Mouse (Mus musculus) cerebellum, adult 11-12 months (tissue): ENCODE measurements around the gene Jun.

Experiments
- DNase-seq: peaks from one replicate; pipeline ENCODE4 v3.0.0; 2022

Gene Jun

DNA sequence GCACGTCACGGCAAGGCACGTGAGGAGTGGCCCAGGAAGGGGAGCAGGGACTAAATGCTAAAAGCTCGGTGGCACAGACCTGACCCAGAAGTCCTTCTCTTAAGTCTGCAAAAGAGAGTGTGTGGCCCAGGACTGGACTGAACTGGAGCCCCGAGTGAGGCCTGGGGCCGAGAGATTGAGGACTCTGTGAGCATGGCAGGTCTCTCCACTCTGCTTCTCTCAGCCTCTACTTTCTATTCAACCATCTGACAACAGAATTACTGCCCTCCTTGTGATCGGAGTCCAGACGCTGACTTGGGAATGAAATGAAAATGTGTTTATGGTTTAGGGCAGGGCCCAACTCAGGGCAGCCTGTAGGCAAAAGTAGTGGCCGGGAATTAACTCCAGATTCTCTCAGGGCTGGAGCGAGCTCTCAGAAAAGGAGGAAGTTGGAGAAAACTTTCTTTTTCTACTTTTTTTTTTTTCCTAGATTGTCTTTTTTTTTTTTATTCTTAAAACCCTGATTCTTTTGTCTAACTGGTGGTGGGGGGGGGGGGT lies 21.3 kb upstream of the Jun start:
- DNase-seq = no peak

- DNase-seq = no peak
Measured at GRCm38 (mm10) chr4:95070407-95070806, 18.4 kb upstream of the Jun start.

DNA sequence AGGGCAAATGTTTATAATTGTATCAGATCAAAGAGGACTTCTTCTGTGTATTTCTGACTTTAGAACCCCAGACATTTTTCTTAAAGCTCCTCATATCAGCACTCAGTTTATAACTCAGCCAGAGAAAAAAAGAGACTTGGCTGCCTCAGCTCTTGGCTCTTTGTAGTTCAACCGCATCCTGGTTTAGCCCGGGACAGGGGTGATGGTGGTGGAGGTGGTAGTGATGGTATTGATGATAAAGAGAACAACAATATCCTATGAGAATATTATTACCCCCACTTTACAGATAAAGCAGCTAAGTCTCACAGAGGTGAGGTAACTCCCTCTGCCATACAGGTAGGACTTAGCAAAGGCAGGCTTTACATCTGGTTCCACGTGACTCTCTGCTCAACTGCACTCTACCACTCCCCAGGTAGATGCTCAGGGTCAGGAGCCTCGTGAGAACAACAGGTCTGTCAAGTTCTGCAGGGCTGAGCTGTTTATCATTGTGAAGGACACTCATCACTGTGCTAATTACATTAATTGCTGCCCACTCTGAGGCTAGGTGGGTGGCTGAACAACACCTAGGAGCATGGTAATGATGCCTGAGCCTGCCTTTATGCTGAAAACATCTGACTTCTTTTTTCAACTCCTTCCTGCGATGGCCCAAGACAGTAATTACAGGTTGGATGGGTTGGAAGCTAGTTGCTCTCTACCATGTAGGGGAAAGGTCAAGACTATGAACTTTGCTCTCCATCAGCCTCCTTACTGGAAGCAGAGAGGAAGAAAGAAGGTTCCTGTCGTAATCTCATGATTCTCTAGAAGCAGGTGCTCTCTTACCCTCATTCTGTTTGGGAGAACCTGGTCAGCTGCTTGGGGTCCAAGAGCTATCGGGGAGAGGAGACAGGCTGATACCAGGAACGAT lies 16.3 kb upstream of the Jun start:
- no peak for DNase-seq

DNA sequence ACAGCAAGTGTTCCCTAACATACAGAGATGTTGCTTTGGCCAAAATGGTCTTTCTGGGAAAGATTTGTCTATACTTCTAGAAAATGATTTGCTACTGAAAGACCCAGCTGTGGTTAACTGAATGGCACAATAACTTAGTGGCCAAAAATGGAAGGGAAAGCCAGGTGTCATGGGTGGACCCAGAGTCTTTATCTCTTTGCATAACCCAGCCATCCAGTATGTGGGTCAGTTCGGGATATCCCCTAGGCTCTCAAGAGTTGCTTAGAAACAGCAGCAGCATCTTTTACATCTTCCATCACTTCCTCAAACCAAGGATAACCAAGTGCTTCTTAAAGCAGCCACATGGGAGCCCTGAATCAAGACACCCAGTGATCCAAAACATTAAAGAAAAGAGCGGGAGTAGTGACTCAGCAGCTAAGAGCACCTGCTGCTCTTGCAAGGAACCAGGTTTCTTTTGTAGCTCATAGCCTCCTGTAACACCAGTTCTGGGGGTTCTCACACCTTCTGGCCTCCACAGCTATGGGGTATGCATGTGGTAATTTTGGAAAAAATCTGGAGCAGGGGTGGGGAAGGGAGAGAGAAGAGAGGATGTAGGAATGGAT lies 11.7 kb upstream of the Jun start:
- no peak for DNase-seq

GRCm38 (mm10) chr4:95062873-95063272 lies 10.9 kb upstream of the Jun start:
- no peak for DNase-seq

GRCm38 (mm10) chr4:95057264-95057663 lies 5.2 kb upstream of the Jun start:
- DNase-seq = no peak

DNA sequence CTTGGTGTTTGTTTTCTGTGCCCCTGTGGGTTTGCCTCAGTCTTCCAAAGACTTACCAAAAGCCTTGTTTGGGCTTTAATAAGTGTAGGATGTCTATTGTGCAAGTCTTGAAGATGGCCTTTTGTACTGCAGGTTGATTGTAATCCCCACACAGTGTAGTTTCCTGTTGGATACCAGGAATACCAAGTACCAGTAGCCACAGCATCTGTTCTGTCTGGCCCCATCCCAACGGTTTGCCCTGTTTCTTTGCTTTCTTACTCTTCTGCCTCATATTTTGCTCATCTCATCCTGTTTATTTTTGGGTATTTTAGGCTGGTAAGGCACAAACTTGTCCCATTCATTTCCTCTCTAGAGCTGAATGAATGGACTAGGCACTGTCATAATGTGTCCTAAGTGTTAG lies 3.3 kb upstream of the Jun start:
- DNase-seq = no peak

DNA sequence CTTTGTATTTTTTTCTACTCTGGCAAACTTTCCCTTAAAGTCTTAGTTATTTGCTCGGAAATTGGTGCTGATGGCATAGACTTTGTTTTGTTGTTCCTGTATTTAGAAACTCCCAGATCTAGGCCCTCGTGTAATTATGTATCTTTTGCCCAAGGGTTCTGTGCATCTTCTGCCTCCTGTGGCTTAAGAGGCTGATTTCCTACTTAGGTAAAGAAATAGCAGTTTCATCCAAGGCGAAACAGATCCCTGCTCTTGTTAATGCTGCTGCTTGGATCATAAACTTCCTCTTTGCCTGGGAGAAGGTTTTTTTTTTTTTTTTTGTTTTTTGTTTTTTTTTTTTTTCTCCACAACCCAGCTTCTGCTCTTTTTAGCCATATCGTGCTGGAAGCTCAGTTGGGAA lies 2.3 kb upstream of the Jun start:
- DNase-seq = no peak

DNA sequence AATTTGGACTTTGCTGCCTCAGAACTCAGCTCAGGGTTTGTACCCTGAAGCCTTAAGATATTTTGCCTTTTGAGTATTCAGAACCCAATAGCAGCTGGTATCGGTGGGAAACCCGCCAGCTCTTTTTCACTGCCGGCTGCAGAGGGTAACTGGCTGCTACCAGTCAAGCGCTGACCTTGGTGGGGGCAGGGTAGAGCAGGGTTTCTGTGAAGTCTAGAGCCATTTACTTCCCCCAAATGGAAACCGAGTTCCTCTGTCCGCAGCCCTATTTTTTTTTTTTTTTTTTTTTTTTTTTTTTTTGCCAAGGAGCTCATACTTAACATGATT lies 1.7 kb upstream of the Jun start:
- DNase-seq = peak; percentile 80

DNA sequence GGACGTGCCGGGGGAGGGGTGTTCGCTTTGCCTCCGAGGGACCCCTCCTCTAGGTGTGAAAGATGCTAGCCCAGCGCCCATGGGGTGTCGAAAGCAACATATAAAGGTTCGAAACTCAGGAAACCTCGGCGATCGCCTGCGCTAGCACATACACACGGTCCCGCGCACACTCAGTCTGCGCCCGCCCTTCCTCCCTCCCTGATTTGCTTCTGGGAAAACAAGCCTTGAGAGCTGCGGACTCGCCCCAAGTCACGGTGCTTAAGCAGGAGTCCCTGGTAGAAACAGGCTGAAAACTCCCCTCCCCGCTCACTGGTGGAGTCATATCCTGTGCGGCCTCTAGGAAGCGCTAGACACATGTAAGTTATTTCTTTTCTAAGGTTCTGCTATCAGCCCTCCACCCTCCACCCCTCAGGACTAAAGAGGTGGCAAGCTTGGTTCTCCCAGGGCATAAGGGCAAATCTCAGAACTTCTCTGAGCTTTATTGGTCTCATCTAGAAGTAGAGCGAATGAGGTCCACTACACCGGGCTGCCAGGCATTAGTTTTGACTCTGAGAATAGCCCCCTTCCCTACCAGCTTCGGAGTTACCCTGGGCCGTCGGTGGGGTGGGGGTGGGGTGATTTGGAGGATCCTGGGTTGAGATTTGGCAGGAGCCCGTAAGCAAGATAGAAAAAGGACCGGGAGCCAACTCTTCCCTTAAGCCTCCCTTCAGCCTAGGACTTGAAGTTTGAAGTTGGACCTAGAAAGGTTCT lies 1.2 kb upstream of the Jun start:
- peak; percentile 94 for DNase-seq

- no peak for DNase-seq
Measured at GRCm38 (mm10) chr4:95051311-95051871, 631 bp downstream of the Jun start.

- DNase-seq = peak; percentile 75
Measured at GRCm38 (mm10) chr4:95050518-95051278, 1.3 kb downstream of the Jun start.

DNA sequence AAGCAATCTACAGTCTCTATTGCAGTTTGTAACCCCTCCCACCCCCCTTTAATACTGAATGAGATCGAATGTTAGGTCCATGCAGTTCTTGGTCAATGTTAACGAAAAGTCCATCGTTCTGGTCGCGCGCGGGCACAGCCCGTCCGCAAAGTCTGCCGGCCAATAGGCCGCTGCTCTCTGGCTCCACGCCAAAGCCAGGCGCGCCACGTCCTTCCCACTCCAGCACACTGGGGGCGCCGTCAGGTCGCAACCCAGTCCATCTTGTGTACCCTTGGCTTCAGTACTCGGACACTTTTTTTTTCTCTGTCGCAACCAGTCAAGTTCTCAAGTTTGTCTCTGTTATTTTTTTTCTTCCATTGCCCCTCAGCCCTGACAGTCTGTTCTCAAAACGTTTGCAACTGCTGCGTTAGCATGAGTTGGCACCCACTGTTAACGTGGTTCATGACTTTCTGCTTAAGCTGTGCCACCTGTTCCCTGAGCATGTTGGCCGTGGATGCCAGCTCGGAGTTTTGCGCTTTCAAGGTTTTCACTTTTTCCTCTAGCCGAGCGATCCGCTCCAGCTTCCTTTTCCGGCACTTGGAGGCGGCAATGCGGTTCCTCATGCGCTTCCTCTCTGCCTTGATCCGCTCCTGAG lies 2.0 kb downstream of the Jun start:
- DNase-seq = peak; percentile 86

GRCm38 (mm10) chr4:95049153-95049552 lies 2.9 kb downstream of the Jun start:
- no peak for DNase-seq

- DNase-seq = no peak
Measured at GRCm38 (mm10) chr4:95048731-95049100, 3.3 kb downstream of the Jun start.

GRCm38 (mm10) chr4:95048021-95048730 lies 3.8 kb downstream of the Jun start:
- DNase-seq = no peak

DNA sequence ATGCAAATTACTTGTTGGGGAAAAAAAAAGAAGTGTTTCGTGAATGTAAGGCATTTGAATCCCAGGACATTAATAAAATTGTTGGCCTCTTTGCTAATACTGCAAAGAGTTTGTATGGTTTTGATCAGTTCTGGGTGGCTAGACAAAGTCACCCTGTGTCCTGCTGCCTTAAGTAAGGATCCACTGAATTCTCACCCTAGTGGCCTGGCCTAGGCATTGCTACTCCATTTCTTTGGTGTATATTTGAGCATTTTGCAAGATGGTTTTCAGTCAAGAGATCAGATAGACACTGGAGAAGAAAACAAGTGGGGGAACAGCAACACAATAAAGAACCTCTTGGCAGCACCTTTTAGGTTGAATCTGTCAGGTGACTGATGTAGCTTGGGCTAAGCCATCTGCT lies 6.9 kb downstream of the Jun start:
- DNase-seq = no peak

DNA sequence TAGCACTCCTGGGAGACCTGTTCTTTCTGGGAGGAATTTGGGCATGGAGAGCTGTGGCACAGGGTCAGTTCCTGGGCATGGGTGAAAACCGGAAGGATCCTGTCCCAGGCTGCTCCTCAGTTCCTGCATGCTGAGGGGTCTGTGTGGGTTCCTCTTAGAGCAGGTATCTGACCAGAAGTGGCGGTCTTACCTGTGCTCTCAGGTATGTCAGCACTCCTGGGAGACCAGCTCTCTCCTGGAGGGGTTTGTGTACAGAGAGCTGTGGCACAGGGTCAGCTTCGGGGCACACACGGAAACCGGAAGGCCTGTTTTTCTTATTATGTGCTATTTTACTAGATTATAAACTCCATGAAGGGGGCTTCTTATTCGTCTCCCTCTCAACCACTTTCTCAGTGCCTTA lies 7.3 kb downstream of the Jun start:
- DNase-seq = no peak

DNA sequence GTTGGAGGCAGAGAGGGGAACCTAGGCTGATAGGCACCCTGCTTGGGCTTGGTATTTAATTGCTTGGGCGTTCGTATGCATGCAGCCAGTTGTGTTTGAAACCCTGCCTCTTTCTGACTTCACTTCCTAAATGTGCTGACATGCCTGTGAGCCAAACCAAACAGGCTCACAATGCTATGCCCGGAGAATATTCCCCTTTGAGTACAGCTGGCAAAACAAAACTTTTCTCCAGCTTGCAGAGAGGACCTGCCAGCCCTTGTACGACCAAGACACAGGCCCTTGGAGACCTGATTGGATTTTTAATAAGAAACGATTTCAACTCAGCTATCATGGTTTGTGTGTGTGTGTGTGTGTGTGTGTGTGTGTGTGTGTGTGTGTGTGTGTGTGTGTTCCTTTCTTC lies 14.0 kb downstream of the Jun start:
- no peak for DNase-seq

DNA sequence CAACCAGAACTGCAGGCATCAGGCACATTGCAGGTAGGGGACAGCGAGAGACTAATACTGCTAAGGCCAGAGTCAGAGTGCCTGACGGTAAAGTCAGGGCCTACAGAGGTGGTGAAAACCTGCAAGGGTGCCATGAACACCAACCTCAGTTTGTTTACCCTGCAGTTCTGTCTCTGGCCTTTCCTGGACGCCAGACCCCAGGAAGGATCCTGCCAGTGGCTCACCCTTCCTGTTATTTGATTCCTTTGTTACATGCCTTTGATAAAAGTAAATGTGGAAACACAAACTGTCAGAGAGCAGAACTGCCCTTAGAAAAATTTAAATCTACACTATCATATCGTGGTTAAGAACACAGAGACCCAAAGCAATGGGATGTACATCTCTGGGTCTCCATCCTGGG lies 20.9 kb downstream of the Jun start:
- no peak for DNase-seq

DNA sequence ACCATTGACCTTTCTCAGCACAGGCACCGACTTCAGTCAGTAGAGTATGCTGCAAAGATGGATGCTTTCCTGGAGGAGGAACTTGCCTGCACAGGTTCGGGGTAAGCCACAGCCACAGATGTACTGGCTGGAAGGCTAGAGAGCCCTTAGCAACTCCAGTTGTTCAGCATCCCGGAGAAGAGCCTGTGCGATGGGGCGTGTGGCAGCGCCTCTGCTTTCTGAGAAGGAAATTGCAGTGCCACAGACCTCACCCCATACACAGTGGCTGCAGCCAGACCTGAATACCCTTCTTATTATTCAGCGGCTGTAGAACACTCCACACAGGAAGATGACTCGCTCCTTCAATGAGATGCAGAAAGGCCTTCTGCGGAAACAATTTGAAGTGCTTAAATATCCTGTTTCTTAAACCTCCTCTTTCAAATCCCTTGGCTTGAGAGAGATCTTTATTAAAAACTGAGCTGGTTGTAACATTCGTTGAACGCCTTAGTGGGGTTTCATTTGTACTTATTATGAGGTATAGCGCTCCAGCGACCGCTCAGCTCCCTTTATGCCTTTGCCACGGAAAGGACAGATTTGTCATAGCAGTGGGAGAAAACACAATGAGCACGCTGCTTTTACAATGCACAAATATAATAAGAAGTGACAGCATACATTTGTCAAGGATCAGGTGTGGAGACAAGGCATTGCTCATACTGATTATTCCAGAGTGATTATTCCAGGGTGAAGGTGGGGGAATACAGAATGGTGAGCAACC lies 26.0 kb downstream of the Jun start:
- DNase-seq = no peak
